Mouse (Mus musculus): ENCODE measurements around the gene Camk1d.

DNA sequence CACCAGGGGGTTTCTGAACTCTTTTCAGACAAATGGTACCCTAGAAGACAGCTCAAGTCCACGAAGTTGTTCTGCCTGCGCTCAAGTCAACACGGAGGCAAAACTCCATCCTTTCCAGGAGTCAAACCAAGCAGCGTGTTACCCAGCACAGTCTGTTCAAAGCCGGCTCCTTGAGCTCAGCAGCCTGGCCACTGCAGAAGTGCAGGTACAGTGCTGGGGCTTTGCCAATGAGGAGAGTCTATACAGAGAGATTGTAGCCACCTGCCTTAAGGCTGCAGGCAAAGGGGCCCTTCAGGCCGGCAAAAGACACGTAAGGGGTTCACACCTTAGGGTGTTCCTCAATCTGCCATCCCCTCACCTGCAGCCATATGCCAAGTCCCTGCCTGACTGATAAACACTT lies 2.1 kb downstream of the Camk1d start:
- no peak for TF ChIP-seq POLR2A (IDR thresholded peaks at IDR 0.05; ENCODE audit: low read depth, low read length)
- TF ChIP-seq CTCF (conservative IDR thresholded peaks at IDR 0.05; ENCODE audit: insufficient read depth, insufficient read length, low read depth, low read length), result no peak

Data from kidney, adult 2 months (tissue).